Mouse (Mus musculus) lung, postnatal 0 days (tissue): Measurements from ENCODE around the gene Cers1. TPM values are rescaled to one million over a fixed set of nuclear protein-coding genes. Genes with fewer than 3 reads are reported as not detected.
A peak's percentile ranks its signal among the peaks of the same experiment; 100 is the strongest.

Experiments
- ATAC-seq: fragments of 200-750 bp; cut with Nextera tagmentation; 2 replicates; pipeline ENCODE4 v1.8.0; 2017; ENCODE audit warnings: moderate library complexity
- DNase-seq: peaks from one replicate; pipeline ENCODE4 v3.0.0-alpha.2; 2016; ENCODE audit warnings: low spot score
- H3K27ac ChIP-seq: fragments of 300-500 bp; sonication (generic); 2 replicates; pipeline ENCODE4 v1.5.1; 2014; ENCODE audit warnings: antibody characterized with exemption, mild to moderate bottlenecking, low read length, mixed read lengths
- H3K27me3 ChIP-seq: fragments of 300-500 bp; sonication (generic); replicated peaks from 2 replicates; pipeline ENCODE4 v1.6.1; 2014; ENCODE audit warnings: low read length, mixed read lengths; ENCODE audit not compliant: insufficient read depth
- H3K36me3 ChIP-seq: fragments of 300-500 bp; sonication (generic); 2 replicates; pipeline ENCODE4 v1.6.1; 2014; ENCODE audit warnings: low read length, mixed read lengths; ENCODE audit not compliant: insufficient read depth
- H3K4me1 ChIP-seq: fragments of 300-500 bp; sonication (generic); 2 replicates; pipeline ENCODE4 v1.6.1; 2014; ENCODE audit warnings: antibody characterized with exemption, low read depth, low read length, mixed read lengths; ENCODE audit not compliant: insufficient read depth
- H3K4me2 ChIP-seq: fragments of 300-500 bp; sonication (generic); replicated peaks from 2 replicates; pipeline ENCODE4 v1.6.1; 2014; ENCODE audit warnings: low read depth, mild to moderate bottlenecking, low read length, moderate library complexity, mixed read lengths
- H3K4me3 ChIP-seq: fragments of 300-500 bp; sonication (generic); 2 replicates; pipeline ENCODE4 v1.5.1; 2014; ENCODE audit warnings: low read depth, low read length
- H3K9ac ChIP-seq: fragments of 300-500 bp; sonication (generic); replicated peaks from 2 replicates; pipeline ENCODE4 v1.6.1; 2014; ENCODE audit warnings: low read depth, mild to moderate bottlenecking
- H3K9me3 ChIP-seq: fragments of 300-500 bp; sonication (generic); 2 replicates; pipeline ENCODE4 v1.6.1; 2016; ENCODE audit warnings: low read length, mixed read lengths
- CTCF ChIP-seq: IDR thresholded peaks from 2 replicates; pipeline ENCODE4 v1.5.1; 2016; ENCODE audit warnings: antibody characterized with exemption, mild to moderate bottlenecking
- EP300 ChIP-seq: IDR thresholded peaks from 2 replicates; pipeline ENCODE4 v1.6.1; 2016; ENCODE audit warnings: antibody characterized with exemption, mild to moderate bottlenecking, control low read depth
- WGBS: fragments of 180-500 bp; shearing (Covaris S2); extraction: QIAGEN DNeasy Blood & Tissue Kit; methylation state at CpG from one replicate; pipeline ENCODE4 v1.1.7; 2014; 5-methylcytosine and 5-hydroxymethylcytosine counted together
- polyA plus RNA-seq: library from polyadenylated mRNA; unstranded; fragments of >200 nt; fragmentation: Nextera tagmentation; extraction: Ambion mirVana; gene quantifications from 2 replicates; pipeline ENCODE4 v1.2.1, GENCODE M21; 2015

The Cers1 gene
- polyA plus RNA-seq, 1 experiment from 2014 or later = 0.63 TPM

GRCm38 (mm10) chr8:70302901-70303300 is 12.7 kb upstream of the Cers1 start:
- no peaks in the 10 kb centered on the region for H3K9me3 ChIP-seq
- WGBS = 5% methylated on average over 16 of the region's 16 CpGs
- H3K4me1 ChIP-seq = peaks cover 10% of the 10 kb centered on the region; the same call in 1 of the 2 replicates
- no peaks in the 10 kb centered on the region for H3K27me3 ChIP-seq
- peak overlapping the region; percentile 83 for H3K4me2 ChIP-seq
- ATAC-seq = no peak
- peak overlapping the region; percentile 89 for H3K4me3 ChIP-seq
- peaks cover 22% of the 10 kb centered on the region; the same call in 1 of the 2 replicates for H3K36me3 ChIP-seq
- TF ChIP-seq CTCF = no peak
- TF ChIP-seq EP300 = no peak
- H3K9ac ChIP-seq = peak overlapping the region; percentile 77
- DNase-seq = no peak
- peak overlapping the region; percentile 77 for H3K27ac ChIP-seq

DNA sequence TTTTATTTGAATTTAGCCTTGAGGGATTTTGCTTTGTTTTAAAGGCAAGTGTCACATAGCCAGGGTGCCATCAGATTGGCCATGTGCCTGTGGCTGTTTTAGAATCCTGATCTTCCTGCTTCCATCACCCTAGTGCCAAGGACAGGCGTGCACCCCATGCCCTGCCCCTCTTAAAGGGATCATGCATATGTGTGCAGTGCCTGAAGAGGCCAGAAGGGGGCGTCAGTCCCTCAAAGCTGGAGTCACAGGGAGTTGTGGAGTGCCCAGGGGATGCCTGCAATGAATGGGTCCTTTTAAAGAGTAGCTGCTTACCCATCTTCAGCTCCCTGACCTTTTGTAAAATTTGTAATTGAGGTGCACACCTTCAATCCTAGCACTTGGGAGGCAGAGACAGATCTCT is 6.3 kb upstream of the Cers1 start:
- no peak for ATAC-seq
- H3K36me3 ChIP-seq = peaks cover 44% of the 10 kb centered on the region
- no peak overlapping the region for H3K27ac ChIP-seq
- no peak overlapping the region for H3K4me3 ChIP-seq
- H3K27me3 ChIP-seq = no peaks in the 10 kb centered on the region
- no peak for DNase-seq
- 19% methylated on average over 2 of the region's 2 CpGs for WGBS
- no peak overlapping the region for H3K4me2 ChIP-seq
- no peak overlapping the region for H3K9ac ChIP-seq
- no peak for TF ChIP-seq EP300
- peak; percentile 70 for TF ChIP-seq CTCF
- no peaks in the 10 kb centered on the region for H3K9me3 ChIP-seq
- H3K4me1 ChIP-seq = no peaks in the 10 kb centered on the region

DNA sequence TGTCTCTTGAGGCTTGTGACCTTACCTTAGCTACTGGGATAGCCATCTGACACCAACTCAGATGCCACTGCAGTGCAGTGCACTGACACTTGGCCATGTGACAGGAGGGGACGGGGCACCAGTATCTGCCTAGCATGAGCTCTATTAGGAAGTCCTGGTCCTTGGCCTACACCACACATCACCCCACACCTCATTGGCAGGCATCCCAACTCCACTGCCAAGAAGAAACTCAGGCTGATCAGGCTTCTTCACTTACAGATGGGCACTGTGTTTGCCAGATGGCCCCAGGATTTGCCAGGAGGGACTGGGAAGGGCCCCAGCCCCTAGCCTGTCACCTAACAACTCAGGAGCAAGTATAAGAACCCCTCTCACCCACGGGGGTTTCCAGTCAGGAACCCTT is 2.2 kb upstream of the Cers1 start:
- H3K27ac ChIP-seq = no peak overlapping the region
- no peak for ATAC-seq
- 63% methylated on average over 2 of the region's 2 CpGs for WGBS
- H3K36me3 ChIP-seq = peaks cover 25% of the 10 kb centered on the region
- H3K4me2 ChIP-seq = no peak overlapping the region
- no peak for DNase-seq
- 0 out of 2 replicates have a peak, but pooled peaks cover 4% of the 10 kb centered on the region for H3K4me1 ChIP-seq
- no peaks in the 10 kb centered on the region for H3K27me3 ChIP-seq
- H3K4me3 ChIP-seq = no peak overlapping the region
- TF ChIP-seq EP300 (no peak), CTCF (no peak)
- H3K9ac ChIP-seq = no peak overlapping the region
- H3K9me3 ChIP-seq = no peaks in the 10 kb centered on the region

DNA sequence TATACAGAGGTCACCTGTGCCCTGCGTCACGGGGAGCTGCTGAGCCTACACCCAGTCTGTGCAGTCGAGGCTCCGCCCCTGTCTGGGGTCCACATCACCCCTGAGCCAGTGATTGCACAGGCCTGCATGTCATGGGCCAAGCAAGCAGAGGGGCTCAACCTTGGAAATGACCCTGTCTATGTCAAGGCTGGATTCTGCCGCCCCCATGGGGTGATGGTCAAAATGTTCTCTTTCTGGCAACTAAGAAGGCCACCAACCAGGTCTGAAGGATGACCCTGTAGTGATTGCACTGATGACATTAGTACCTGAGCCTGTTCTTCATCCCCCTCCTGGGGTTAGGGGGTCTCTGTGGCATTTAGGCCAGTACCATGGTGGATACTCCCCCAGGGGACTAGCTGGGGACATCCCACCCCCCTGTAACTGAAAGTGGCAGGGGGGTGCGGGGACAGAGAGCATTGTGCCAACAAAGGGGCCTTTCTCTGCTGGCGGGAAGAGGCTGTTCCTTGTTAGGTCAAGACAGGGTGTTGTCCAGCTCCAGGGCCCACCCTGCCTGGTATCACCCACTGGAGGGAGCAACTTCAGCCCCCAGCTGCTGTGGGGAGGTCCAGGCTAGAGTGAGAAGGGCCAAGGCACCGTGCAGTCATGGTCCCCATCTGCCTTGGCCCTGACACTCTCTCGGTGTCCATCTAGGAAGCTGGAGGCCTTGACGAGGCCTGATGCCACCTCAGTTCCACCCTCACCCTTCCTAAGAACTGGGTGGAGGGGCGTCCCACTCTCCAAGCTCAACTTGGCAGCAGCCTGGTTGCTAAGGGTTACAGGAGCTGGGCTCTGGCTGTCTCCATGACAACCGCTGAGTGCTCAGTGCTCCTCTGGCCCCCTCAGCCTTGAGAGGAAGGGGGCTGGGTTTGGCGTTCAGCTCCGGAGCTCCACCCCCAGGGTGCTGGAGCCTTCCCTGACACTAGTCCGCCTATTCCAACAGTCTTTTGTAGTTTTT is 1.2 kb downstream of the Cers1 start:
- no peaks in the 10 kb centered on the region for H3K27me3 ChIP-seq
- peak; percentile 57 for DNase-seq
- H3K27ac ChIP-seq = no peak overlapping the region

DNA sequence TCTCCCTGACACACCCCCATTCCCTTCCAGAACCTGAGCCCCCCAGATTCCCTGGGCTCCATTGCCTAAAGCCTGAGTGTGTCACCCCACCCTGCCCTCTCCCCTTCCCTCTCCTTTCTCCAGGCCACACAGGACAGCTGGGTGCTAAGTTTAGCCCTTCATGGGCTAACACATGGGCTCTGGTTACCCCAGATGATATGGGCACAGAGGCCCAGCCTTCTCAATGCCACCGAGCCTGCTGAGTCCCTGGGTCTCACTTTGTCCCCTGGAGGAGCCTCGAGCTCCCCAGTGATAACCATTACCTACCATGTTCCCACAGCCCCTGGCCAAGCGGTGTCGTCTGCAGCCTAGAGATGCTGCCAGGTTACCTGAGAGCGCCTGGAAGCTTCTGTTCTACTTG is 2.3 kb downstream of the Cers1 start:
- TF ChIP-seq EP300 (no peak), CTCF (no peak)
- 83% methylated on average over 5 of the region's 5 CpGs for WGBS

More for the DNA sequence above, 1.2 kb downstream of the Cers1 start:
- Histone ChIP-seq H3K9ac (no peak overlapping the region), H3K4me1 (0 out of 2 replicates have a peak, but pooled peaks cover 4% of the 10 kb centered on the region), H3K9me3 (no peaks in the 10 kb centered on the region), H3K4me2 (peak overlapping the region; percentile 79; the same call in 1 of the 2 replicates), H3K4me3 (no peak overlapping the region), H3K36me3 (peaks cover 11% of the 10 kb centered on the region)
- peak; percentile 42 for TF ChIP-seq CTCF
- TF ChIP-seq EP300 = no peak
- peak; percentile 49 for ATAC-seq
- WGBS = 13% methylated on average over 15 of the region's 15 CpGs

GRCm38 (mm10) chr8:70323716-70324115 is 8.1 kb downstream of the Cers1 start:
- ATAC-seq = no peak
- no peak for TF ChIP-seq CTCF
- TF ChIP-seq EP300 = no peak
- 96% methylated on average over 3 of the region's 3 CpGs for WGBS

More for the DNA sequence above, 2.3 kb downstream of the Cers1 start:
- no peaks in the 10 kb centered on the region for H3K9me3 ChIP-seq
- ATAC-seq (no peak), DNase-seq (no peak)
- H3K27ac ChIP-seq = no peak overlapping the region
- no peak overlapping the region for H3K9ac ChIP-seq
- 0 out of 2 replicates have a peak, but pooled peaks cover 4% of the 10 kb centered on the region for H3K4me1 ChIP-seq
- peaks cover 6% of the 10 kb centered on the region for H3K36me3 ChIP-seq
- no peaks in the 10 kb centered on the region for H3K27me3 ChIP-seq
- no peak overlapping the region for H3K4me3 ChIP-seq
- H3K4me2 ChIP-seq = no peak overlapping the region

More at GRCm38 (mm10) chr8:70323716-70324115, 8.1 kb downstream of the Cers1 start:
- Histone ChIP-seq H3K36me3 (no peaks in the 10 kb centered on the region), H3K27me3 (no peaks in the 10 kb centered on the region), H3K4me3 (no peak overlapping the region), H3K4me2 (no peak overlapping the region), H3K27ac (no peak overlapping the region), H3K9ac (no peak overlapping the region), H3K9me3 (no peaks in the 10 kb centered on the region), H3K4me1 (no peaks in the 10 kb centered on the region)
- DNase-seq = no peak
